Mouse (Mus musculus): ENCODE measurements around the gene Anxa7. TPM values are rescaled to one million over a fixed set of nuclear protein-coding genes. Genes with fewer than 3 reads are reported as not detected.

Gene Anxa7
- polyA plus RNA-seq, 1 experiment: 55.7 TPM

DNA sequence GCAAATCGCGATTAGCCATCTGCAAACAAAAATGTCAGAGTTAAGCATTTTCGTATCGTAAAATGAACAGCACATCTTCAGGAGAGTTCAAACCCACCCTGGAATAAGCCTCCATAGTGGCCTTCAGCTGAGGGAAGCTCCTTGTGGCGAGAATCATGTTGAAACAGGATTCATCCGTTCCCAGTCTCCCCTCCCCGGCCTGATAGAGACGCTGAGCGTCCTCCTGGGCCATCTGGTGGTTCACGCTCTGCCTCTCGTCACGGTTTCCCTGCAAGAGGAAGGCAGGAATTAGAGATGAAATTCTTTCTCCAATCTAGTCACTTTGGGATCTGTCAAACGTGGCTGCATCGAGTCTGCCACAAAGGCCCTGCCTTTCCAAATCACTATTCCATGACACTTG, 19.7 kb downstream of the Anxa7 start:
- no peaks in the 10 kb centered on the region for H3K27me3 ChIP-seq (ENCODE audit: control insufficient read depth, insufficient read depth, low read length)
- TF ChIP-seq CTCF (IDR thresholded peaks at IDR 0.05; ENCODE audit: extremely low read depth, insufficient read length, insufficient replicate concordance, low read depth, low read length) (no peak), POLR2A (IDR thresholded peaks at IDR 0.05; ENCODE audit: low read depth, low read length) (no peak)
- WGBS: 89% methylated on average over 14 of the region's 14 CpGs
- H3K36me3 ChIP-seq (ENCODE audit: control insufficient read depth, insufficient read depth, low read length): peaks cover 73% of the 10 kb centered on the region
- no peak overlapping the region for H3K27ac ChIP-seq (ENCODE audit: insufficient read depth, low read depth, low read length)
- no peak overlapping the region for H3K4me3 ChIP-seq (ENCODE audit: low read depth, low read length)
- no peaks in the 10 kb centered on the region for H3K4me1 ChIP-seq (ENCODE audit: control insufficient read depth, insufficient read depth, insufficient read length, low read length)

DNA sequence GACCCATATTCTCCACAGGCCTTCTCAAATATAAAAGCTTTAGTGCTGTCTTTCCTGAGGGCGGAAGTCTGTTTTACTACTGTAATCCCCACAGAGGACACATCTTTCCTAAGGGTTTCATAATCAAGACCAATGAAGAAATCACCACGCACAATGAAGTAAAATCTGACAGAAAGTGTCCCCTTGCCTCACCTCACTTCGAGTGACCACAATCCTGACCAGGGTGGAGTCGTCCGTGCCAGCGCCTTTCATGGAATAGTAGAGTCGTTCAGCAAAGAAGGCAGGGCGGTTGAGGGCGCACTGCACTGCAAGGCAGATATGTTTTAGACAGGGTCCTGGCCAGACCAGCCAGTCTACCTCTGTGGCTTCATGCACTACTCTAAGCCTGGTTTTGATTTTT, 21.6 kb downstream of the Anxa7 start:
- 91% methylated on average over 9 of the region's 9 CpGs for WGBS
- Histone ChIP-seq H3K4me3 (ENCODE audit: low read depth, low read length) (no peak overlapping the region), H3K27ac (ENCODE audit: insufficient read depth, low read depth, low read length) (no peak overlapping the region), H3K27me3 (ENCODE audit: control insufficient read depth, insufficient read depth, low read length) (no peaks in the 10 kb centered on the region), H3K36me3 (ENCODE audit: control insufficient read depth, insufficient read depth, low read length) (peaks cover 60% of the 10 kb centered on the region), H3K4me1 (ENCODE audit: control insufficient read depth, insufficient read depth, insufficient read length, low read length) (no peaks in the 10 kb centered on the region)
- TF ChIP-seq CTCF (IDR thresholded peaks at IDR 0.05; ENCODE audit: extremely low read depth, insufficient read length, insufficient replicate concordance, low read depth, low read length) (no peak), POLR2A (IDR thresholded peaks at IDR 0.05; ENCODE audit: low read depth, low read length) (no peak)

DNA sequence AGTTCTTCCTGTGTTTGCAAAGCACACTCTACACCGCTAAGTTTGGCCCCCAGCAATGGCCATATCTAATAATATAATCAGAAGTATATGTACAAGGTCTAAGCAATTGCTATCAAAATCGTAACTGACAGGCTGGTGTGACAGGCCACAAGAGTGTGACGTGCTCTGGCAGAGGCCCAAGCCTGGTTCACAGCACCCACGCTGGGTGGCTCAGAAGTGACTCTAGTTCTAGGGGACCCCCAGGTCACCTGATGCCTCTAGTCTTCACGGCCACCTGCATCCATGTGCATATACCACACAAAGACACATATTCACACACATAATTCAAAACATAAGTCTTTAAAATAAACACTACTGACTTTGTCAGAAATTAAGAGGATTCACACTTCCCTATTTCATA, 27.0 kb downstream of the Anxa7 start:
- H3K36me3 ChIP-seq (ENCODE audit: control insufficient read depth, insufficient read depth, low read length): peaks cover 19% of the 10 kb centered on the region
- H3K27me3 ChIP-seq (ENCODE audit: control insufficient read depth, insufficient read depth, low read length): no peaks in the 10 kb centered on the region
- WGBS: 87% methylated on average over 5 of the region's 5 CpGs
- H3K27ac ChIP-seq (ENCODE audit: insufficient read depth, low read depth, low read length): no peak overlapping the region
- H3K4me1 ChIP-seq (ENCODE audit: control insufficient read depth, insufficient read depth, insufficient read length, low read length): peaks cover 3% of the 10 kb centered on the region; the same call in 1 of the 2 replicates
- no peak overlapping the region for H3K4me3 ChIP-seq (ENCODE audit: low read depth, low read length)
- TF ChIP-seq CTCF (IDR thresholded peaks at IDR 0.05; ENCODE audit: extremely low read depth, insufficient read length, insufficient replicate concordance, low read depth, low read length): no peak
- TF ChIP-seq POLR2A (IDR thresholded peaks at IDR 0.05; ENCODE audit: low read depth, low read length): no peak

- 3% methylated on average over 15 of the region's 15 CpGs for WGBS
- peaks cover 3% of the 10 kb centered on the region; the same call in 1 of the 2 replicates for H3K4me1 ChIP-seq (ENCODE audit: control insufficient read depth, insufficient read depth, insufficient read length, low read length)
- no peak within 1 kb of the TSS for H3K27ac ChIP-seq (ENCODE audit: insufficient read depth, low read depth, low read length)
- peaks cover 14% of the 10 kb centered on the region for H3K36me3 ChIP-seq (ENCODE audit: control insufficient read depth, insufficient read depth, low read length)
- no peaks in the 10 kb centered on the region for H3K27me3 ChIP-seq (ENCODE audit: control insufficient read depth, insufficient read depth, low read length)
- TF ChIP-seq CTCF (IDR thresholded peaks at IDR 0.05; ENCODE audit: extremely low read depth, insufficient read length, insufficient replicate concordance, low read depth, low read length) (no peak), POLR2A (IDR thresholded peaks at IDR 0.05; ENCODE audit: low read depth, low read length) (no peak)
- peak within 1 kb of the TSS; percentile 41 for H3K4me3 ChIP-seq (ENCODE audit: low read depth, low read length)
These were observed 28.1 kb downstream of the Anxa7 start, which contains the start of gene Cfap70 for GRCm38 (mm10) chr14:20451765-20452331. Gene Cfap70 (minus strand): TSS chr14:20452226.

DNA sequence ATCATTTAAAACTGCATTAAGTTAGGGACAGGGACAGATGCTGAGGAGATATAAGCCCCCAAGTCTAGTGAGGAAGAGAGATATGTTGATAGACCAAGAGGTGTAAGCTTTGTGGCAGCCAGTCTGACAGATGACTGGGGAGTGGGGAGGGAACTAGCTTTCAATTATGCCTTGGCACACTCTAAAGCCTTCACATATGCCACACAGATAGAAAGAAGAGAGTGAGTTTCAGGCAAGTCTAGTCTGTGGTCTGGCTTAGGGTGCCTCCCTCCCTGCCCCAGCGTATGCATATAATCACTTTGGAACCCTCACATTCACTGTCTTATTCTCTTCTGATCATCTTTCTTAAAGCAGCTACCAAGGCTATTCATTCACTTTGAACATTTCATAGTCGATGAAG, 28.6 kb downstream of the Anxa7 start:
- Histone ChIP-seq H3K27ac (ENCODE audit: insufficient read depth, low read depth, low read length) (no peak overlapping the region), H3K4me1 (ENCODE audit: control insufficient read depth, insufficient read depth, insufficient read length, low read length) (peaks cover 3% of the 10 kb centered on the region; the same call in 1 of the 2 replicates), H3K27me3 (ENCODE audit: control insufficient read depth, insufficient read depth, low read length) (no peaks in the 10 kb centered on the region), H3K36me3 (ENCODE audit: control insufficient read depth, insufficient read depth, low read length) (peaks cover 9% of the 10 kb centered on the region), H3K4me3 (ENCODE audit: low read depth, low read length) (no peak overlapping the region)
- no peak for TF ChIP-seq CTCF (IDR thresholded peaks at IDR 0.05; ENCODE audit: extremely low read depth, insufficient read length, insufficient replicate concordance, low read depth, low read length)
- TF ChIP-seq POLR2A (IDR thresholded peaks at IDR 0.05; ENCODE audit: low read depth, low read length): no peak
- 4% methylated on average over 2 of the region's 2 CpGs for WGBS

DNA sequence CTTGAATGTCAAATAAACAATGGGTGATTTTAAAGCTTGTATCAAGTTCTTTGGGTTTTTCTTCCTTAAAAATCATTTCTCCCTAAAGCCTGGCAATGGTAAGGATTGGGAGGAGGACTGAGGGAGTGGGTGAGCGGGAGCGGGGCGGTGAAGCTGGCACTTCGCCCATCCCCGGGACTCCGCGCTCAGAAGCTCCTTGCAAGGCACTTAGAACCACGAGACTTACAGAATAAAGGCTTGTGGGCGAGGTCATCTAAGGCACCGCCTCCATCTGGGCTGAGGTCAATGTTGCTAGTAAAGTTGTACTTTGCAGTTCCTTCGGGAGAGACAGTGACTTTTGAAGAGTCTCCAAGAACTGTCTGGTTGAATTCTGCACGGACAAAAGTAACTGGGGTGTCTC, 32.7 kb downstream of the Anxa7 start:
- TF ChIP-seq CTCF (IDR thresholded peaks at IDR 0.05; ENCODE audit: extremely low read depth, insufficient read length, insufficient replicate concordance, low read depth, low read length): no peak
- TF ChIP-seq POLR2A (IDR thresholded peaks at IDR 0.05; ENCODE audit: low read depth, low read length): no peak
- no peak overlapping the region for H3K4me3 ChIP-seq (ENCODE audit: low read depth, low read length)
- no peaks in the 10 kb centered on the region for H3K36me3 ChIP-seq (ENCODE audit: control insufficient read depth, insufficient read depth, low read length)
- no peaks in the 10 kb centered on the region for H3K27me3 ChIP-seq (ENCODE audit: control insufficient read depth, insufficient read depth, low read length)
- H3K4me1 ChIP-seq (ENCODE audit: control insufficient read depth, insufficient read depth, insufficient read length, low read length): peaks cover 3% of the 10 kb centered on the region; the same call in 1 of the 2 replicates
- H3K27ac ChIP-seq (ENCODE audit: insufficient read depth, low read depth, low read length): no peak overlapping the region
- 26% methylated on average over 12 of the region's 12 CpGs for WGBS

DNA sequence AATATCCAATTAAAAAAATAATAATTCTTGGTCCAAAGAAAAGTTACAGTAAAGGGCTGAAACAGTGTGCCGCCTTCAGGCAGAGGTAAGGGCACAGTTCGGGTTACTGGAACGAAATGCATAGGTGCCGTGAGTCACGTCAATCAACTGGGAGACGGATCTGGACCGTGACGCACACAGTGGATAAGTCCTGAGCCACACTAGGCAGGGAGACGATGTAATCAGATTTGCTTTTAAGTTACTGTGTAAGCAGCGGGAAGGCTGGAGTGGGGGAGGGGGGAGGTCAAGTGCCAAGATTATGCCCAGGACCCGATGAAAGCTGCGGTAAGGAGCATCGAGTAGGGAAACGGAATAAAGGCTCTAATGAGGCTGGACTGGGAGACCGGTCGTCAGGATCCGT, 37.7 kb downstream of the Anxa7 start:
- H3K4me1 ChIP-seq (ENCODE audit: control insufficient read depth, insufficient read depth, insufficient read length, low read length): no peaks in the 10 kb centered on the region
- H3K27ac ChIP-seq (ENCODE audit: insufficient read depth, low read depth, low read length): no peak overlapping the region
- TF ChIP-seq CTCF (IDR thresholded peaks at IDR 0.05; ENCODE audit: extremely low read depth, insufficient read length, insufficient replicate concordance, low read depth, low read length): no peak
- TF ChIP-seq POLR2A (IDR thresholded peaks at IDR 0.05; ENCODE audit: low read depth, low read length): no peak
- H3K4me3 ChIP-seq (ENCODE audit: low read depth, low read length): no peak overlapping the region
- H3K27me3 ChIP-seq (ENCODE audit: control insufficient read depth, insufficient read depth, low read length): no peaks in the 10 kb centered on the region
- H3K36me3 ChIP-seq (ENCODE audit: control insufficient read depth, insufficient read depth, low read length): no peaks in the 10 kb centered on the region
- 62% methylated on average over 17 of the region's 17 CpGs for WGBS
